Mouse (Mus musculus): ENCODE measurements around the gene Mfsd6. TPM values are rescaled to one million over a fixed set of nuclear protein-coding genes. Genes with fewer than 3 reads are reported as not detected.

Gene Mfsd6
- total and polyA plus RNA-seq, 2 experiments from 2014 or later = 11.2 to 59.5 TPM

GRCm38 (mm10) chr1:52630937-52631299 lies 96.3 kb downstream of the Mfsd6 start:
- peak overlapping the region; percentile 85 for H3K27ac ChIP-seq (ENCODE audit: low read depth, low read length)
- 0 out of 2 replicates have a peak, but pooled peaks cover 2% of the 10 kb centered on the region for H3K4me1 ChIP-seq (ENCODE audit: insufficient read depth, low read length)
- peak; percentile 70 for DNase-seq (ENCODE audit: low spot score)
- no peaks in the 10 kb centered on the region for H3K36me3 ChIP-seq (ENCODE audit: insufficient read depth, low read length)
- no peaks in the 10 kb centered on the region for H3K9me3 ChIP-seq (ENCODE audit: low read length)
- 0% methylated on average over 6 of the region's 6 CpGs for WGBS
- H3K9ac ChIP-seq (replicated peaks; ENCODE audit: low read length, poor library complexity, severe bottlenecking) = peak overlapping the region; percentile 89
- H3K4me2 ChIP-seq (ENCODE audit: low read depth, low read length, poor library complexity, severe bottlenecking) = peak overlapping the region; percentile 53
- TF ChIP-seq CTCF (IDR thresholded peaks at IDR 0.05) = no peak
- H3K27me3 ChIP-seq (ENCODE audit: insufficient read depth, low read length) = no peaks in the 10 kb centered on the region
- H3K4me3 ChIP-seq (ENCODE audit: low read depth, low read length) = peak overlapping the region; percentile 94
- ATAC-seq (ENCODE audit: low FRiP score) = peak; percentile 87

GRCm38 (mm10) chr1:52630248-52630936 lies 96.9 kb downstream of the Mfsd6 start, which contains the start of gene Nemp2:
Gene Nemp2, plus strand, starts transcription at chr1:52630703.
- Histone ChIP-seq H3K4me1 (ENCODE audit: insufficient read depth, low read length) (0 out of 2 replicates have a peak, but pooled peaks cover 2% of the 10 kb centered on the region), H3K27me3 (ENCODE audit: insufficient read depth, low read length) (no peaks in the 10 kb centered on the region), H3K9me3 (ENCODE audit: low read length) (no peaks in the 10 kb centered on the region), H3K9ac (replicated peaks; ENCODE audit: low read length, poor library complexity, severe bottlenecking) (peak within 1 kb of the TSS; percentile 89), H3K27ac (ENCODE audit: low read depth, low read length) (peak within 1 kb of the TSS; percentile 85), H3K4me2 (ENCODE audit: low read depth, low read length, poor library complexity, severe bottlenecking) (peak within 1 kb of the TSS; percentile 53), H3K36me3 (ENCODE audit: insufficient read depth, low read length) (no peaks in the 10 kb centered on the region), H3K4me3 (ENCODE audit: low read depth, low read length) (peak within 1 kb of the TSS; percentile 94)
- DNase-seq (ENCODE audit: low spot score) (peak; percentile 90), ATAC-seq (ENCODE audit: low FRiP score) (peak; percentile 94)
- TF ChIP-seq CTCF (IDR thresholded peaks at IDR 0.05) = peak; percentile 92
- WGBS = under 1% methylated on average over 38 of the region's 44 CpGs

- no peak for ATAC-seq (ENCODE audit: low FRiP score)
Observed at GRCm38 (mm10) chr1:52620442-52620841, 106.8 kb downstream of the Mfsd6 start.

GRCm38 (mm10) chr1:52618217-52618616 lies 109.0 kb downstream of the Mfsd6 start:
- WGBS = 80% methylated on average over 1 of the region's 1 CpGs
- no peak overlapping the region for H3K4me3 ChIP-seq (ENCODE audit: low read depth, low read length)
- no peaks in the 10 kb centered on the region for H3K4me1 ChIP-seq (ENCODE audit: insufficient read depth, low read length)
- no peaks in the 10 kb centered on the region for H3K36me3 ChIP-seq (ENCODE audit: insufficient read depth, low read length)
- H3K4me2 ChIP-seq (ENCODE audit: low read depth, low read length, poor library complexity, severe bottlenecking) = no peak overlapping the region
- H3K27ac ChIP-seq (ENCODE audit: low read depth, low read length) = no peak overlapping the region
- DNase-seq (ENCODE audit: low spot score) (no peak), ATAC-seq (ENCODE audit: low FRiP score) (no peak)
- H3K9ac ChIP-seq (replicated peaks; ENCODE audit: low read length, poor library complexity, severe bottlenecking) = no peak overlapping the region
- H3K27me3 ChIP-seq (ENCODE audit: insufficient read depth, low read length) = no peaks in the 10 kb centered on the region
- no peaks in the 10 kb centered on the region for H3K9me3 ChIP-seq (ENCODE audit: low read length)
- TF ChIP-seq CTCF (IDR thresholded peaks at IDR 0.05) = no peak

More at GRCm38 (mm10) chr1:52620442-52620841, 106.8 kb downstream of the Mfsd6 start:
- H3K4me1 ChIP-seq (ENCODE audit: insufficient read depth, low read length) = no peaks in the 10 kb centered on the region
- H3K36me3 ChIP-seq (ENCODE audit: insufficient read depth, low read length) = no peaks in the 10 kb centered on the region
- H3K27ac ChIP-seq (ENCODE audit: low read depth, low read length) = no peak overlapping the region
- no peak overlapping the region for H3K4me3 ChIP-seq (ENCODE audit: low read depth, low read length)
- H3K4me2 ChIP-seq (ENCODE audit: low read depth, low read length, poor library complexity, severe bottlenecking) = no peak overlapping the region
- H3K9me3 ChIP-seq (ENCODE audit: low read length) = no peaks in the 10 kb centered on the region
- no peaks in the 10 kb centered on the region for H3K27me3 ChIP-seq (ENCODE audit: insufficient read depth, low read length)
- DNase-seq (ENCODE audit: low spot score) = no peak
- no peak overlapping the region for H3K9ac ChIP-seq (replicated peaks; ENCODE audit: low read length, poor library complexity, severe bottlenecking)
- no peak for TF ChIP-seq CTCF (IDR thresholded peaks at IDR 0.05)

GRCm38 (mm10) chr1:52608486-52608885 lies 118.8 kb downstream of the Mfsd6 start:
- Histone ChIP-seq H3K27me3 (ENCODE audit: insufficient read depth, low read length) (no peaks in the 10 kb centered on the region), H3K9ac (replicated peaks; ENCODE audit: low read length, poor library complexity, severe bottlenecking) (no peak overlapping the region), H3K27ac (ENCODE audit: low read depth, low read length) (no peak overlapping the region), H3K4me2 (ENCODE audit: low read depth, low read length, poor library complexity, severe bottlenecking) (no peak overlapping the region), H3K4me3 (ENCODE audit: low read depth, low read length) (no peak overlapping the region), H3K9me3 (ENCODE audit: low read length) (no peaks in the 10 kb centered on the region), H3K4me1 (ENCODE audit: insufficient read depth, low read length) (no peaks in the 10 kb centered on the region), H3K36me3 (ENCODE audit: insufficient read depth, low read length) (no peaks in the 10 kb centered on the region)
- 97% methylated on average over 4 of the region's 4 CpGs for WGBS
- DNase-seq (ENCODE audit: low spot score) (no peak), ATAC-seq (ENCODE audit: low FRiP score) (no peak)
- no peak for TF ChIP-seq CTCF (IDR thresholded peaks at IDR 0.05)

- WGBS = 92% methylated on average over 1 of the region's 1 CpGs
- Histone ChIP-seq H3K36me3 (ENCODE audit: insufficient read depth, low read length) (no peaks in the 10 kb centered on the region), H3K4me2 (ENCODE audit: low read depth, low read length, poor library complexity, severe bottlenecking) (no peak overlapping the region), H3K4me3 (ENCODE audit: low read depth, low read length) (no peak overlapping the region), H3K27ac (ENCODE audit: low read depth, low read length) (no peak overlapping the region), H3K4me1 (ENCODE audit: insufficient read depth, low read length) (no peaks in the 10 kb centered on the region), H3K9ac (replicated peaks; ENCODE audit: low read length, poor library complexity, severe bottlenecking) (no peak overlapping the region), H3K9me3 (ENCODE audit: low read length) (no peaks in the 10 kb centered on the region), H3K27me3 (ENCODE audit: insufficient read depth, low read length) (no peaks in the 10 kb centered on the region)
- ATAC-seq (ENCODE audit: low FRiP score) (no peak), DNase-seq (ENCODE audit: low spot score) (no peak)
- TF ChIP-seq CTCF (IDR thresholded peaks at IDR 0.05) = no peak
Observed at GRCm38 (mm10) chr1:52607700-52608099, 119.6 kb downstream of the Mfsd6 start.

Other genes starting within 250 kb of the Mfsd6 start
- 11.0 and 14.5 TPM in 2 replicates for gene Nab1, start 226.8 kb downstream of the Mfsd6 start, total RNA-seq (2014; rRNA removed)
- gene Nab1, start 226.8 kb downstream of the Mfsd6 start, polyA plus RNA-seq (2015; fragmentation: Nextera tagmentation; extraction: Ambion mirVana) = 4.9 and 5.9 TPM in 2 replicates
- gene Nemp2, start 96.8 kb downstream of the Mfsd6 start, total RNA-seq (2014; rRNA removed) = 7.5 and 11.7 TPM in 2 replicates
- gene Nemp2, start 96.8 kb downstream of the Mfsd6 start, polyA plus RNA-seq (2015; fragmentation: Nextera tagmentation; extraction: Ambion mirVana) = 3.4 TPM in 2 replicates
- 43.0 and 49.8 TPM in 2 replicates for gene Inpp1, start 90.2 kb upstream of the Mfsd6 start, total RNA-seq (2014; rRNA removed)
- gene Inpp1, start 90.2 kb upstream of the Mfsd6 start, polyA plus RNA-seq (2015; fragmentation: Nextera tagmentation; extraction: Ambion mirVana) = 45.8 and 46.8 TPM in 2 replicates
- gene Hibch, start 117.5 kb upstream of the Mfsd6 start, total RNA-seq (2014; rRNA removed) = 13.5 and 23.1 TPM in 2 replicates
- gene Hibch, start 117.5 kb upstream of the Mfsd6 start, polyA plus RNA-seq (2015; fragmentation: Nextera tagmentation; extraction: Ambion mirVana) = 20.2 and 20.9 TPM in 2 replicates

All from midbrain, postnatal 0 days (tissue).